ENCODE assay signal across 9 mouse cellular contexts in the genomic region with DNA sequence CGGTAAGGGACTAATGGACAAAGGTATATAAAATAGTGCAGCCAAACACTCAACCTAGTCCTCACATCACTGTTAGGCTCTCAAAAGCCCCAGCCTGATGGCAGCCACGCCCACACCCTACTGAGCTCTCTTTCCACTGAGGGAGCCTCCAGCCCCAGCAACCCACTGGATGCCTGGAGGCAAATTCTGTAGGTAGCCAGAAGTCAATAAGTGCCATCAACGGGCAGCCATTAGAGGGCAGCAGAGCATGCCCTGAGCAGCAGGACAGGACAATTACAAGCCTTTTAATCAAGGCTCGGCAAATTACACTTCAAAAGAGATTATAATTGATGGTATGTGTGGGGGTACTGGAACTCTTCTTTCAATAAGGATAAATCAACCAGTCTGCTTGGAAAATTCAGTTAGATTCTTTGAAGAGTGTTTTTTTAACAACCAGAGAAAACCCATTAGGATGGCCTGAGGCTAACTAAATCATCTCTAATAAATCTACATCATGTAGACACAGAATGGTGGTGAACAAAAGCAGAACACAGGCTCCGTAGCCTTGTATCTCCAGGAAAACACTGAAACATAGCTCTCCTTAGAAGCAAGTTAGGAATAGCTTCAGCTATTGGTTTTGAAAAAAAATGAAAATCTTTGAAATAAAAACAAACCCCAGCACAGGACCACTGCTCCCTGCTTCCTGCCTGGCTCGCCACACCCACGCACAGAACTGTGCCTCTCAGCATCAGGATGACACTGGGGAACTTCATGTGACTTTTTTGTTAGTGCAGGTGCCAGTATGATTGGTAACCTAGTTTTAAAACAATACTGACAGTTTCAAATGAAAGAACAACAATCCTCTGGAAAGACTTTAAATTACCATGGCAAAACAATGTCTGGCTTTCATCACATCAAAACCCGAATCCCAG. TPM values are rescaled to one million over a fixed set of nuclear protein-coding genes. Genes with fewer than 3 reads are reported as not detected.
DNase-seq lines count a peak whose midpoint lies in the region; ATAC-seq lines count a peak whose summit lies in the region.
"Had no signal": no experiment of that assay in that cellular context is flagged by ENCODE, and none has a peak within 500 bp of the region (broad histone marks: within the 10 kb centered on the region; RNA-seq: fewer than 3 reads in every experiment).

No protein-coding gene starts in this region.

- no peak for ATAC-seq in heart, embryonic 12.5 days (ENCODE audit: insufficient number of reproducible peaks, low FRiP score)
- ATAC-seq in midbrain, embryonic 13.5 days = peak; percentile 66; the same call in 1 of the 2 replicates

- H3K4me1 ChIP-seq in heart, embryonic 12.5 days (replicated peaks) = peaks cover 43% of the 10 kb centered on the region
- peaks cover 23% of the 10 kb centered on the region for H3K4me1 ChIP-seq in midbrain, embryonic 13.5 days (replicated peaks)

- intact Hi-C loops in heart, postnatal 10 days (cut with DNase I) = loop anchor here (1.0 to 10.0 kb wide), 2 partner anchors 92 to 455 kb away; no protein-coding TSS in a partner anchor

- H3K4me3 ChIP-seq in heart, embryonic 12.5 days = no peak overlapping the region
- H3K4me3 ChIP-seq in midbrain, embryonic 13.5 days (replicated peaks) = no peak overlapping the region

- DNase-seq in heart, adult 11 months = peak; percentile 93
- peak; percentile 65 for DNase-seq in R1 (ENCODE audit: low read depth, low spot score)
- peak; percentile 77 to 81 for DNase-seq in cerebellum, postnatal 36 days
- peak; percentile 65 to 69 for DNase-seq in heart, postnatal 10 days
- DNase-seq in kidney, postnatal 14 days = peak; percentile 79
- peak; percentile 24 for DNase-seq in yolk sac, embryonic 10.5 days (ENCODE audit: low spot score)

- H3K36me3 ChIP-seq in heart, embryonic 12.5 days = peaks cover under 1% of the 10 kb centered on the region; the same call in 1 of the 2 replicates
- H3K36me3 ChIP-seq in midbrain, embryonic 13.5 days = no peaks in the 10 kb centered on the region
- H3K36me3 ChIP-seq: G1E had no signal

- H3K27me3 ChIP-seq in heart, embryonic 12.5 days (replicated peaks) = no peaks in the 10 kb centered on the region
- H3K27me3 ChIP-seq in midbrain, embryonic 13.5 days = no peaks in the 10 kb centered on the region

- no peak overlapping the region for H3K27ac ChIP-seq in heart, embryonic 12.5 days (ENCODE audit: poor library complexity, severe bottlenecking)
- peak overlapping the region; percentile 44 for H3K27ac ChIP-seq in midbrain, embryonic 13.5 days

- no peaks in the 10 kb centered on the region for H3K9me3 ChIP-seq in heart, embryonic 12.5 days (replicated peaks)
- H3K9me3 ChIP-seq in midbrain, embryonic 13.5 days = no peaks in the 10 kb centered on the region

- H3K4me2 ChIP-seq in heart, embryonic 12.5 days = no peak overlapping the region
- H3K4me2 ChIP-seq in midbrain, embryonic 13.5 days (replicated peaks) = no peak overlapping the region

- H3K9ac ChIP-seq in heart, embryonic 12.5 days = no peak overlapping the region
- no peak overlapping the region for H3K9ac ChIP-seq in midbrain, embryonic 13.5 days (replicated peaks)

- WGBS in heart, embryonic 12.5 days = 32% methylated on average over 8 of the region's 8 CpGs
- 39% methylated on average over 8 of the region's 8 CpGs for WGBS in midbrain, embryonic 13.5 days

RNA-seq across cellular contexts. Expression of a gene that starts 30.4 kb away (rescaled TPM):
- 11.2 and 12.5 TPM in 2 replicates for polyA plus RNA-seq in heart, embryonic 12.5 days (2016; fragmentation: Nextera tagmentation; extraction: Ambion mirVana)
- total RNA-seq in heart, postnatal 10 days (2021) = 10 to 100 TPM; 27.8 to 31.7 TPM
- polyA plus RNA-seq in midbrain, embryonic 13.5 days (2015; fragmentation: Nextera tagmentation; extraction: Ambion mirVana) = 28.2 and 28.7 TPM in 2 replicates

Comparison
In these comparisons a context has a peak if more than half of its experiments do, and no peak if none do; other contexts are left out.
1. DNase-seq: peak in every context shown above with its lines; median percentile 93 in heart, adult 11 months; 79 in cerebellum, postnatal 36 days; 79 in kidney, postnatal 14 days; 67 in heart, postnatal 10 days; 65 in R1; 24 in yolk sac, embryonic 10.5 days.